Mouse (Mus musculus) cerebellum, postnatal 14 days (tissue): ENCODE measurements at regions not wholly inside any gene's neighbourhood (a gene's known extent, or its start where the extent isn't known, plus 50 kb on each side); places are given as distances from the start of the nearest gene placed in this dataset.
A peak's percentile ranks its signal among the peaks of the same experiment; 100 is the strongest.

Experiments used
- DNase-seq, 2 experiments: peaks; one replicate each; pipeline ENCODE4 v3.0.0; 2021; ENCODE audit warnings: mixed read lengths in 2 of 2

GRCm38 (mm10) chr7:92984701-92985682 is 94.7 kb upstream of the Fam181b start:
- DNase-seq, result peak; percentile 66 to 70

DNA sequence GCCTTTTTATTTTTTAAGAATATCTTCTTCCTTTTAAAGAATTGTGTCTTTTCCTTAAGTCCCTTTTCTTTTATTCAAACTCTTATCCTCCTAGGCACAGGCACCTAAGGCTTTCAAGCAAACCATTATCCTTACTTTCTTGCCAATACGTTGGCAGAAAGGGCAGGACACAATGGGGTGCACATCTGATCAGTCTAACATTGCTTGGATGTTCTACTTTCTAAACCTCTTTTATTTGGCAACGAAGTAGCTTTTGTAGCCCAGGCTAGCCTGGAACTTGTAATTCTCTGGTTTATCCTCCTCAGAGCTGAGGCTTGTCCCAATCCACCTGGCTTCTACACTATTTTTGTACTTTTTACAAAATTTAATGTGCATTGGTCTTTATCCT is 94.0 kb upstream of the Fam181b start:
- DNase-seq, result peak in 1 of 2 experiments; percentile 26

DNA sequence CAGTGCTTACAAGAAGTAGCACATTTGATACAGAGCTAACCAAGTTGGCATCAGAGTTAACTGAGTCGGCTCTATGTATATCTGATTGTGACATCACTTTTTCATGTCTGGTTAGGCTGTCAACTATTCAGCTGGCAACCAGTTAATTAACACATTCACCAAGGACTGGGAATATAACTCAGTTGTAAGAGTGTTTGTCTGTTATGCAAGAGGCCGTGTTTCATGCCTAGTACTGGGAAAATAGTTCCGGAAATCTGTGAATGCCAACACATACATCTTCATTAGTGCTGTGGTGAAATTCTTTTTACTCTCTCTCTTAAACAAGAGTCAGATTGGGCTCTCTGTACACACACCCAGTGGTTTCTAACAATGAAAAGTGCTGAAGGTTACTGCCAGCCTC is 80.8 kb upstream of the Fam181b start:
- DNase-seq, result no peak

DNA sequence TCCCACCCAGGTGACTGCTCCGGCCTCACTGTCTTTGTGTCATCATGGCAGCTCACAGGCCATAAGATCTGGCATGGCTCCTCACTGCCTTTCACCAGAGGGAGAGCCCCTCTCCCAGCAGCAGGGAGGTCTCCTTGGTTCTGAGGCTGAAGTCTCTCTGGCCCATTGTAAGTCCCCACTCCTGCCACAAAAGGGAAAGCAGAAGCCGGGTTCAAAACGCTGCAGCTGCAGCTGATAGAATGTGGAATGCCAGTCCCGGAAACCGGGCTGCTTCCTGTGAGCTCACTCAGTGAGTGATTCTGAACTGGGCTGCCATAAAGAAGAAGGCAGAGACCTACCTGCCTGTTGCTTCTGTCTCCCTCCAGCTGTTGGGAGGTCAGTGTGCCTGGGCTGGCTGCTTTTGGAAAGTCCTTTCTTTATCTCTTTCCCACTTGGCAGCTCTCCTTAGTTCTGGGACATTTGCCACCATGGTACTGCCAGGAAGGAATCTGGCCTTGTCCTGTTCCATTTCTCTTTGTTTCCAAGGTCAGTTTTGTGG is 72.9 kb upstream of the Fam181b start:
- DNase-seq, result peak; percentile 69 to 74

- DNase-seq, result no peak
These were observed 71.9 kb upstream of the Fam181b start for GRCm38 (mm10) chr7:93007721-93008120.

- DNase-seq, result no peak
These were observed 60.3 kb upstream of the Fam181b start for GRCm38 (mm10) chr7:93019390-93019789.

DNA sequence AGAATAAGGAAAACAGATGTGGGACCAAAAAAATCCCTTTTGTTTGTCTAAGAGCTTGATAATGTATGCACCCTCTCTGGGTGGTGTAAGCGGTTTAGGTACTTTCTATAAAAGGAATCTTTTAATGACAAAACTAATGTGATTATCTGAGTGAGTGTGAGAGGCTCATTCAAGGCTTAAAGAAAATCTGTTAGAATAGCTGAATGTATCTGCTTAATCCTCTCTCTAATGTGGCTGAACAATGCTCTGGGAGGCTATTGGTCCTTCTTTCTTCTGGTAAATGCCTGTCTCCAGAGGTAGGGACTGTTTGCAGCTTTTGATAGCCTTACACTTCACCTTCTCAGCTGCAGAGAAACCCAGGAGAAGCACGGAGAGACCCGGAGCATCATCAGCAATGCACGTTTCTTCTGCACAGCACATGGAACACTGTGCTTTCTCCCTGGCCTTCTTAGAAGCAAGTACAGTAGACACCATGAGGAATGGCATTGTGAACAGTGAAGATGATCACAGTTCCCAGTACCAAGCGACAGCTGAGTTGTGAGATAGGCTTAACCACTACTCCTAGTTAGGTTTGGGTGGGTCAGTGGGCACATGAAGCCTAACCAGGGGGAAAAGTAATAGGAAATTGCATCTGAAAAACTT is 56.1 kb upstream of the Fam181b start:
- DNase-seq, result no peak

- no peak for DNase-seq
These were observed 53.4 kb upstream of the Fam181b start for GRCm38 (mm10) chr7:93026231-93026630.
